Mouse (Mus musculus): ENCODE measurements around the gene 2310007B03Rik. TPM values are rescaled to one million over a fixed set of nuclear protein-coding genes. Genes with fewer than 3 reads are reported as not detected.
A peak's percentile ranks its signal among the peaks of the same experiment; 100 is the strongest.

Gene 2310007B03Rik
- polyA plus RNA-seq, 1 experiment from 2014 or later = 65.3 TPM

DNA sequence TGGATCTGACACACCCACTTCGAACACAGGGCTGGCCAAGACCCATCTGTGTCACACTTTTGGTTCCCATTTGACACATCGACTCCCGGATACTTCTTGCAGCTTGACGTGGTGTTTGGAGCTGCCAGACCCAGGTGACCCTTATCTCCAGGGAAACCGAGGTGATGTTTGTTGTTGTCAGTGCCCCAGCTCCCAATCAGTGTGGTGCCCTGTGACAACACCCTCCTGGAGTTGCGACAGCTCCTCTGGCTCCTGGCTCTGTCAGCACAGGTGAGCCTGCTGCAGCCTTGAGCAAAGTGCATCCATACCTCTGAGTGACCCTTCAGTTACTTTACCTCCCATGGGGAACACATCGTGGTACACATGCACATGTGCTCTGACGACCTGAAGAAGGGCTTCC is 28.1 kb downstream of the 2310007B03Rik start:
- TF ChIP-seq EP300 (IDR thresholded peaks at IDR 0.05) (no peak), CTCF (IDR thresholded peaks at IDR 0.05) (no peak)
- no peak overlapping the region for H3K4me3 ChIP-seq (ENCODE audit: low read depth, low read length)
- H3K27me3 ChIP-seq (replicated peaks; ENCODE audit: insufficient read depth, low read length) = no peaks in the 10 kb centered on the region
- H3K4me2 ChIP-seq (replicated peaks; ENCODE audit: low read depth, low read length) = no peak overlapping the region
- H3K9me3 ChIP-seq (ENCODE audit: low read length) = no peaks in the 10 kb centered on the region
- 38% methylated on average over 8 of the region's 8 CpGs for WGBS
- no peaks in the 10 kb centered on the region for H3K36me3 ChIP-seq (ENCODE audit: insufficient read depth, low read length)
- H3K9ac ChIP-seq (replicated peaks; ENCODE audit: low read depth) = no peak overlapping the region
- H3K4me1 ChIP-seq (ENCODE audit: insufficient read depth, low read depth, low read length) = no peaks in the 10 kb centered on the region
- H3K27ac ChIP-seq (ENCODE audit: low read length) = no peak overlapping the region
- DNase-seq (ENCODE audit: low spot score) (peak; percentile 47), ATAC-seq (peak; percentile 40; the same call in 1 of the 2 replicates)

DNA sequence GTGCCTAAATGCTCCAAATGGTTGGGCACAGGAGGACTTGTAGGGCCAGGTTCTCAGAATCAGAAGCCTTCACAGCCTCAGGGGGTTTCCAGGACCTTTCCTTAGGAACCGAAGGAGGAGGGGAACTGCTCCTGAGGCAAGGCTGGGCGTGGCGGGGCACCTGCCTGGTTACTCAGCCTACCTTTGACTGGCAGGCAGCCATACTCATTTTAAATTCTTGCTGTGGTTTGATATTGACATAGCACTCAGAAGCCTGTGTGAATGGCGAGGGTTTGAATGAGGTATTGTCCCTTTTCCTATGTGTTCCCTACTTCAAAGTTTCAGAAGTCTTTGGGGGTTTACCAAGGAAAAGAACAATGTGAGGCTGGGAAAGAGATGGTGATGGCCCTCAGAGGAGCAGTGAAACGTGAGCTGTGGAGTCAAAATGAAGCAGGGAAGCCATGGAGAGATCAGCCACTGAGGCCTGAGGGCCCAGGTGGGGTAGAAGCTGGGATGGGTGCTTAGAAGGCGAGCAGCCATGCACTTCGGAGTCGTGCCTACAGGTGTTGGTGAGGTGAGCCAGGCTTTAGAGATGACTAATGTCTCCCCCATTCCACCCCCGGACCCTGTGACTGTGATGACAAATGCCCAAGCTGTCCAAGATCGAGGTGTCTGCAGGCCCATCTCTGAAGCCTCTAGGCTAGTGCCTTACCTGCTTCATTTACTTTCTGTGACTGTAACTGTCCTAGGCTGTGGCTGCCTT is 30.3 kb downstream of the 2310007B03Rik start:
- WGBS = 46% methylated on average over 10 of the region's 10 CpGs
- Histone ChIP-seq H3K9ac (replicated peaks; ENCODE audit: low read depth) (no peak overlapping the region), H3K4me1 (ENCODE audit: insufficient read depth, low read depth, low read length) (no peaks in the 10 kb centered on the region), H3K4me3 (ENCODE audit: low read depth, low read length) (no peak overlapping the region), H3K4me2 (replicated peaks; ENCODE audit: low read depth, low read length) (no peak overlapping the region), H3K27ac (ENCODE audit: low read length) (0 out of 2 replicates have a peak overlapping the region, but pooled peaks have one; percentile 16), H3K9me3 (ENCODE audit: low read length) (no peaks in the 10 kb centered on the region), H3K27me3 (replicated peaks; ENCODE audit: insufficient read depth, low read length) (no peaks in the 10 kb centered on the region), H3K36me3 (ENCODE audit: insufficient read depth, low read length) (no peaks in the 10 kb centered on the region)
- DNase-seq (ENCODE audit: low spot score) = peak; percentile 89
- TF ChIP-seq CTCF (IDR thresholded peaks at IDR 0.05) (no peak), EP300 (IDR thresholded peaks at IDR 0.05) (peak; percentile 26; the same call in 1 of the 2 replicates)
- peak; percentile 82 for ATAC-seq

DNA sequence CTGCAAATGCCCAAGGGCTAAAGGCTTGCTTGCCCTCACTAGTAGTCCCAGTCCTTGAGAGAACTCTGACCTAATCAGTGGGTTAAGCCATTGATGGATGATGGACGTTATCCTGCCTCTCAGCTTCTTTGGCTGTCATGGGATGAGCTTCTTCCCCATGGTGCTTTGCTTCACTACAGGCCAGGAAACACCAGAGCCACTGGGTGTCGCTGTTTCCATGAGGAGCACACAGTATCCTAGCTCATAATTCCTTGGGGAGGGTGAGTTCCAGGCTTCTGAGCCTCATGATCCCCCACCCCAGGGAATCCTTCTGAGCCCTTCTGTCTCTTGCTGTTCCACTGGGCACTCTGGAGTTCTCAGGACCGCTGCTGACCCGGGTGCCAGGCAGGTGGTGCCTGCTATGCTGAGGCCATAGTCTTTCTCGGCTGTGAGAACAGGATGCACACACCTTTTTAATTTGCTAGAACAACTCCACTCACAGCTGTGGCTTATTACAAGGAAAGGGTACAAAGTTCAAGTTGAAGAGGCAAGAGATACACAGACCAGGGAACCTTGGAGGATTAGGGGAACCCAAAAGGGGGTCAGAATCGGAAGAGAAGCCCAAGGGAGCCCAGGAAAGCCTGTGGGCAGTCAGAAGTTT is 31.9 kb downstream of the 2310007B03Rik start:
- DNase-seq (ENCODE audit: low spot score) (peak; percentile 56), ATAC-seq (peak; percentile 25; the same call in 1 of the 2 replicates)

DNA sequence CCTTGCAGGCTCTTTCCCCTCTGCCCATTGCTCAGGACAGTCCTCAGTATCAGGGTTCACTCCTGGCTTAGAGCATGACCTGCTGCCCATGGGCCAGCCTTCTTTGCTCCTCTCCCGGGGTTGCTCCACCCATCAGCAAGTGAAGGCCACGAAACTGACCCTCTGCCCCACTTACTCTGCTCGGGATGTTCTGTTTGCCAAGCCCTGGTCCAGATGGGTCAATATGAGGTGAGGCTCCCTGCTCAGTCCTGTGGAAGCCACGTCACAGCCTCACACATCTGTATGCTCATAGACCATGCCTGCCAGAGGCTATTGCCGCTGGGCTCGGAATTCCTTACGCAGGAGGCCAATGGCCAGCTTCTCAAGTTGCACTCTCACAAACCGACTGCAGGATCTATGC is 32.5 kb downstream of the 2310007B03Rik start:
- no peak for ATAC-seq
- H3K4me1 ChIP-seq (ENCODE audit: insufficient read depth, low read depth, low read length) = no peaks in the 10 kb centered on the region
- H3K9me3 ChIP-seq (ENCODE audit: low read length) = no peaks in the 10 kb centered on the region
- no peak overlapping the region for H3K27ac ChIP-seq (ENCODE audit: low read length)
- H3K9ac ChIP-seq (replicated peaks; ENCODE audit: low read depth) = no peak overlapping the region
- no peak for DNase-seq (ENCODE audit: low spot score)
- WGBS = 75% methylated on average over 8 of the region's 8 CpGs
- H3K36me3 ChIP-seq (ENCODE audit: insufficient read depth, low read length) = no peaks in the 10 kb centered on the region
- H3K4me3 ChIP-seq (ENCODE audit: low read depth, low read length) = no peak overlapping the region
- TF ChIP-seq CTCF (IDR thresholded peaks at IDR 0.05) = no peak
- no peak for TF ChIP-seq EP300 (IDR thresholded peaks at IDR 0.05)
- H3K4me2 ChIP-seq (replicated peaks; ENCODE audit: low read depth, low read length) = no peak overlapping the region
- no peaks in the 10 kb centered on the region for H3K27me3 ChIP-seq (replicated peaks; ENCODE audit: insufficient read depth, low read length)

More for the DNA sequence above, 31.9 kb downstream of the 2310007B03Rik start:
- no peaks in the 10 kb centered on the region for H3K9me3 ChIP-seq (ENCODE audit: low read length)
- no peaks in the 10 kb centered on the region for H3K27me3 ChIP-seq (replicated peaks; ENCODE audit: insufficient read depth, low read length)
- no peak overlapping the region for H3K9ac ChIP-seq (replicated peaks; ENCODE audit: low read depth)
- no peak overlapping the region for H3K27ac ChIP-seq (ENCODE audit: low read length)
- WGBS = 18% methylated on average over 6 of the region's 6 CpGs
- TF ChIP-seq CTCF (IDR thresholded peaks at IDR 0.05) = peak; percentile 86
- no peak for TF ChIP-seq EP300 (IDR thresholded peaks at IDR 0.05)
- no peaks in the 10 kb centered on the region for H3K36me3 ChIP-seq (ENCODE audit: insufficient read depth, low read length)
- no peaks in the 10 kb centered on the region for H3K4me1 ChIP-seq (ENCODE audit: insufficient read depth, low read depth, low read length)
- H3K4me2 ChIP-seq (replicated peaks; ENCODE audit: low read depth, low read length) = no peak overlapping the region
- H3K4me3 ChIP-seq (ENCODE audit: low read depth, low read length) = no peak overlapping the region

DNA sequence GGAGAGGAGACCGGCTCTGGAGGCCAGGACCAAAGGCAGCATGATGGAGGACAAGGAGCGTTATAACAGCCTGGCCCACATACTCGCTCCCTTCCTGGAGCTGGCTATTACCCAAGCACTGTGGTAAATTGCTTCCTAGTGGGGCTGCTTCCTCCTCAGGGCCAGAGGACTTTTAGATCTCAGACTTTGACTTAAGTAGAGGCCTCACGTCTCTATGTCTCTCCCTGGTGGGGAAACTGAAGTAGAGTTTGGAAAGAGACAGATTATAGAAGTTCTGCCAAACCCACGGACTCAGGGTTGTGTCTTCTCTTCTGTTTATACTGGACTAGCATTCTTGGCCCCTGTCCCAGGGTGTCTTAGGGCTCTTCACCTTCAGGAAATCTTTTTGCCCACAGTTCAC is 35.5 kb downstream of the 2310007B03Rik start:
- ATAC-seq (peak; percentile 25; the same call in 1 of the 2 replicates), DNase-seq (ENCODE audit: low spot score) (peak; percentile 75)
- H3K9ac ChIP-seq (replicated peaks; ENCODE audit: low read depth) = no peak overlapping the region
- no peaks in the 10 kb centered on the region for H3K4me1 ChIP-seq (ENCODE audit: insufficient read depth, low read depth, low read length)
- no peak overlapping the region for H3K27ac ChIP-seq (ENCODE audit: low read length)
- no peak overlapping the region for H3K4me3 ChIP-seq (ENCODE audit: low read depth, low read length)
- WGBS = 23% methylated on average over 5 of the region's 5 CpGs
- H3K27me3 ChIP-seq (replicated peaks; ENCODE audit: insufficient read depth, low read length) = no peaks in the 10 kb centered on the region
- TF ChIP-seq EP300 (IDR thresholded peaks at IDR 0.05) = no peak
- TF ChIP-seq CTCF (IDR thresholded peaks at IDR 0.05) = peak; percentile 57
- no peak overlapping the region for H3K4me2 ChIP-seq (replicated peaks; ENCODE audit: low read depth, low read length)
- no peaks in the 10 kb centered on the region for H3K9me3 ChIP-seq (ENCODE audit: low read length)
- H3K36me3 ChIP-seq (ENCODE audit: insufficient read depth, low read length) = no peaks in the 10 kb centered on the region

DNA sequence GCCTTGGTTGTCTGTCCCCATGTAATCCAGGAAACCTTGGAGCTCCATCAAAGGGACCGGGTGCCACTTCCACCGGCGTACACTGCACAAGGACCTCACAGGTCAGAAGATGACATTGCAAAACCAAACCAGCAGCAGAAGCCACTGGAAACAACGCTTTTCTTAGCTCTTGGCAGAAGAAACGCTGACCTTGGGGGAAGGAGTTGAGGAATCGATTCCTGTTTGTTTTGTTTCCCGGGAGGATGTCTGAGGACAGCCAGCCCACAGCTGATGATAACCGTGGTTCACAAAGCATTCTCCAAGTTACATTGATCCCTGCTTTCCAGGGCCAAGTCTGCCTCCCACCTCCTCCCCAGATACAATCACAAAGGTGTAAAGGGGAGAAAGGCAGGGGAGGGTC is 36.7 kb downstream of the 2310007B03Rik start:
- ATAC-seq (no peak), DNase-seq (ENCODE audit: low spot score) (peak; percentile 42)
- 41% methylated on average over 8 of the region's 8 CpGs for WGBS
- Histone ChIP-seq H3K9ac (replicated peaks; ENCODE audit: low read depth) (no peak overlapping the region), H3K4me1 (ENCODE audit: insufficient read depth, low read depth, low read length) (no peaks in the 10 kb centered on the region), H3K4me3 (ENCODE audit: low read depth, low read length) (no peak overlapping the region), H3K27me3 (replicated peaks; ENCODE audit: insufficient read depth, low read length) (no peaks in the 10 kb centered on the region), H3K9me3 (ENCODE audit: low read length) (no peaks in the 10 kb centered on the region), H3K27ac (ENCODE audit: low read length) (no peak overlapping the region), H3K4me2 (replicated peaks; ENCODE audit: low read depth, low read length) (no peak overlapping the region), H3K36me3 (ENCODE audit: insufficient read depth, low read length) (no peaks in the 10 kb centered on the region)
- TF ChIP-seq CTCF (IDR thresholded peaks at IDR 0.05) = no peak
- TF ChIP-seq EP300 (IDR thresholded peaks at IDR 0.05) = no peak
